Mouse (Mus musculus) MN1 (cell line): ENCODE data around the gene Xkr7.
A peak's percentile ranks its signal among the peaks of the same experiment; 100 is the strongest.

Source experiments
- DNase-seq: peaks from one replicate; pipeline ENCODE4 v3.0.0-alpha.2; 2016; ENCODE audit warnings: low spot score

The Xkr7 gene

GRCm38 (mm10) chr2:153031126-153032082, at the start of gene Xkr7:
Xkr7 (plus strand) TSS chr2:153031852.
- DNase-seq, result peak; percentile 84

- peak; percentile 71 for DNase-seq
Observed at GRCm38 (mm10) chr2:152985582-152985981, 46.1 kb upstream of the Xkr7 start.

- no peak for DNase-seq
Observed at GRCm38 (mm10) chr2:152991529-152991928, 40.1 kb upstream of the Xkr7 start.

GRCm38 (mm10) chr2:152997046-152997445, 34.6 kb upstream of the Xkr7 start:
- no peak for DNase-seq

- DNase-seq, result no peak
Observed at GRCm38 (mm10) chr2:153002492-153003248, 29.0 kb upstream of the Xkr7 start.

- no peak for DNase-seq
Observed at GRCm38 (mm10) chr2:153003681-153004338, 27.8 kb upstream of the Xkr7 start.

DNA sequence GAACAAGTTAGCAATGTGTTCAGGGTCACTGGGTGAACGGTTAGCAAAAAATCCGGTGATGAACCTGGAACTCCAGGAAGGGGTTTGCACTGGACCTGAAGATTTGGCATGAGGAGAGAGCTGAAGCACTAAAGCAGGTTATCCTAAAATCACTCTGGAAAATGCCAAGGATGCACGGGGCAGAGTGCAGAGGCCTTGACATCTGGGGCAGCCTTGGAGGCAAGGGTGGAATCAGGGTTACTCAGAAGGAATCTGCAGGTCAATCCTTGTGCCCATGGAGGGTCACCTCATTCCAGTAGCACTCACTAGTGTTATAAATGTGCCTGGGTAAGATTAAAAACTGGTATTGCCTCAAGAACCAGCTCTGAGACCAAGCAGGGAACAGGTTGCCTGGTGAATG, 25.7 kb upstream of the Xkr7 start:
- no peak for DNase-seq

- DNase-seq, result no peak
Observed at GRCm38 (mm10) chr2:153009192-153009973, 22.3 kb upstream of the Xkr7 start.

GRCm38 (mm10) chr2:153013724-153014515, 17.7 kb upstream of the Xkr7 start:
- DNase-seq, result peak; percentile 78

- peak; percentile 97 for DNase-seq
Observed at GRCm38 (mm10) chr2:153014758-153015593, 16.7 kb upstream of the Xkr7 start, which contains the start of gene Pdrg1. Pdrg1 (minus strand) TSS chr2:153015427.

- DNase-seq, result peak; percentile 68
Observed at GRCm38 (mm10) chr2:153015804-153016203, 15.8 kb upstream of the Xkr7 start.

GRCm38 (mm10) chr2:153016786-153017185, 14.9 kb upstream of the Xkr7 start:
- DNase-seq, result no peak

DNA sequence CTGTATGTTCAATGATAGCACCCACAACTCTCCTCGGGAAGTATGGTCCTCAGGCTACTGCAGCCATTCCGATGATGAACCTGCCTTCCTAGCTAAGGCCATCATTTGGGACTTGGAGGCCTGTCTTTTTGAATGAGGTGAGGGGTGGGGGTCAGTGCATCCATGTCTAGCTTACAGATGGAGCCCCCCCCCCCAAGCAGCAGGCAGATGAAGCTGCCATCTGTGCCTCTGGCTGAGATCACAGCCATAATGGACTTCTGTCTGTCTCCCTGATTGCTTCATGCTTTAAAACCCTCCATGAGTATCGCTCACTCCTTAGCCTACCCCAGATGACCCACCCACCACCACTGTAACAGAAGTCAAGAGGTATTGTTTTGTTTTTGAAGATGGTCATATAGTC, 12.3 kb upstream of the Xkr7 start:
- no peak for DNase-seq

DNA sequence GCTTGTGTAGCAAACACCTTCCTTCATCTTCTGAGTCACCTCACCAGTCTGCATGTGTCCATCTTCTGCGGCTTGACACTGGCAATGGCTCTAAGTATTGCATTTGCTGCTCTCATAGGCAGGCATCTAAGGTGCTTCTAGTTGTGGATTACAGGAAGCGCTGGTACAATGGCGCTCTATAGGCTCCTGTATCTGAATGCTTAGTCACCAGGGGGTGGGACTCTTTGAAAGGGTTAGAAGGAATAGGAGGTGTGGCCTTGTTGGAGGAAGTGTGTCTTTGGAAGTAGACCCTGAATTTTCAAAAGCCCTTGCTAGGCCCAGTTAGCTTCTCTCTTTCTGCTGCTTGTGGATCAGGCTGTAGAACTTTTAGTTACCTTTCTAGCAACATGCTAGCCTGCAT, 10.5 kb upstream of the Xkr7 start:
- no peak for DNase-seq

GRCm38 (mm10) chr2:153022855-153023254, 8.8 kb upstream of the Xkr7 start:
- no peak for DNase-seq

GRCm38 (mm10) chr2:153026052-153026451, 5.6 kb upstream of the Xkr7 start:
- DNase-seq, result no peak

- DNase-seq, result no peak
Observed at GRCm38 (mm10) chr2:153027501-153027900, 4.2 kb upstream of the Xkr7 start.

GRCm38 (mm10) chr2:153030422-153030821, 1.2 kb upstream of the Xkr7 start:
- no peak for DNase-seq

DNA sequence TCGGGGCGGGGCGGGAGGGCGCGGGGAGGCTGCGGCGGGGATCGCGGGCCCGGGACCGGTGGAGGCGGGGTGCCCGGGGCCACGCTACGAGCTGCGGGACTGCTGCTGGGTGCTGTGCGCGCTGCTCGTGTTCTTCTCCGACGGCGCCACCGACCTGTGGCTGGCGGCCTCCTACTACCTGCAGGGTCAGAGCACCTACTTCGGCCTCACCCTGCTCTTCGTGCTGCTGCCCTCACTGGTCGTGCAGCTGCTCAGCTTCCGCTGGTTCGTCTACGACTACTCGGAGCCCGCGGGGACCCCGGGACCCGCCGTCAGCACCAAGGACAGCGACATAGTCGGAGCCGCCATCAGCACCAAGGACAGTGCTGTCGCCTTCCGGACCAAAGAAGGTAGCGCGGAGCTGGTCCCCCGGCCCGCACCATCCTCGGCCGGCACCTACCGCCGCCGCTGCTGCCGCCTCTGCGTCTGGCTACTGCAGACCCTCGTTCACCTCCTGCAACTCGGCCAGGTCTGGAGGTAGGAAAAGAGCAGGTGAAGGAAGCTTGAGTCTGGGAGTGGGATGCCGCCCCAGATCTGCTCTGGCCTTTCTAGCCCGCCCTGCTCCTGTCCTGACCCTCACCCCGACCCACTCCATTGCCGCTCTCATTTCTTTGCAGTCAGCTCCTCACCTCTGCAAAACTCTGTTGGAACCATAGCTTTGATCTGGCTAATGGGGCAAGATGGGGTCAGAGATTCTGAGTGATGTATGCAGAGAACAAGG, 611 bp downstream of the Xkr7 start:
- peak; percentile 56 for DNase-seq
